ENCODE assay signal across 8 mouse cellular contexts in genomic region chr11:113683957-113684706, GRCm38 (mm10). TPM values are rescaled to one million over a fixed set of nuclear protein-coding genes. Genes with fewer than 3 reads are reported as not detected.
DNase-seq lines count a peak whose midpoint lies in the region; ATAC-seq and TF ChIP-seq lines count a peak whose summit lies in the region.

Gene Fam104a (minus strand): TSS chr11:113684155.
Gene D11Wsu47e (plus strand): TSS chr11:113684412.

- H3K9ac ChIP-seq in kidney, embryonic 15.5 days: peak within 1 kb of the TSS; percentile 94

- peaks cover 30% of the 10 kb centered on the region for H3K4me1 ChIP-seq in bone marrow macrophage, adult 2 months (ENCODE audit: control insufficient read depth, insufficient read depth, low read length)
- peaks cover 5% of the 10 kb centered on the region; the same call in 1 of the 2 replicates for H3K4me1 ChIP-seq in embryonic fibroblast, embryonic 13.5 days (ENCODE audit: control insufficient read depth, insufficient read depth, low read length)
- H3K4me1 ChIP-seq in heart, embryonic 10.5 days: peaks cover 40% of the 10 kb centered on the region
- H3K4me1 ChIP-seq in kidney, embryonic 15.5 days: peaks cover 41% of the 10 kb centered on the region

- peak within 1 kb of the TSS; percentile 84 for H3K4me2 ChIP-seq in kidney, embryonic 15.5 days

- H3K9me3 ChIP-seq in heart, embryonic 10.5 days: no peaks in the 10 kb centered on the region
- no peaks in the 10 kb centered on the region for H3K9me3 ChIP-seq in kidney, embryonic 15.5 days (replicated peaks)

- 0 out of 2 replicates have a peak, but pooled peaks have one; percentile 56 for TF ChIP-seq POLR2A in bone marrow macrophage, adult 2 months (IDR thresholded peaks at IDR 0.05; ENCODE audit: borderline replicate concordance, low read depth, low read length)
- TF ChIP-seq POLR2A in embryonic fibroblast, embryonic 13.5 days (IDR thresholded peaks at IDR 0.05; ENCODE audit: low read depth, low read length): peak; percentile 70

- TF ChIP-seq CTCF in bone marrow macrophage, adult 2 months (IDR thresholded peaks at IDR 0.05; ENCODE audit: low read depth, low read length): no peak
- no peak for TF ChIP-seq CTCF in embryonic fibroblast, embryonic 13.5 days (IDR thresholded peaks at IDR 0.05; ENCODE audit: borderline replicate concordance, insufficient read depth, low read length)

- WGBS in heart, embryonic 10.5 days: under 1% methylated on average over 72 of the region's 73 CpGs
- under 1% methylated on average over 73 of the region's 73 CpGs for WGBS in kidney, embryonic 15.5 days

- H3K27me3 ChIP-seq in heart, embryonic 10.5 days (ENCODE audit: insufficient read depth, poor library complexity, severe bottlenecking): no peaks in the 10 kb centered on the region
- no peaks in the 10 kb centered on the region for H3K27me3 ChIP-seq in kidney, embryonic 15.5 days

- peak; percentile 96 for ATAC-seq in kidney, embryonic 15.5 days (replicated peaks; ENCODE audit: low FRiP score)
- ATAC-seq in monocyte, adult 5-6 weeks (replicated peaks; ENCODE audit: insufficient number of reproducible peaks, low FRiP score, low TSS enrichment, poor library complexity, severe bottlenecking): peak; percentile 83

- peak within 1 kb of the TSS; percentile 77 for H3K27ac ChIP-seq in bone marrow macrophage, adult 2 months (ENCODE audit: insufficient read depth, low read depth, low read length)
- peak within 1 kb of the TSS; percentile 88 for H3K27ac ChIP-seq in embryonic fibroblast, embryonic 13.5 days (ENCODE audit: insufficient read depth, low read length)
- H3K27ac ChIP-seq in heart, embryonic 10.5 days: peak within 1 kb of the TSS; percentile 98
- H3K27ac ChIP-seq in kidney, embryonic 15.5 days: peak within 1 kb of the TSS; percentile 98

- peak; percentile 98 for DNase-seq in A20 (ENCODE audit: low read depth, low spot score)
- peak; percentile 97 for DNase-seq in heart, embryonic 10.5 days (ENCODE audit: low spot score)
- peak; percentile 95 for DNase-seq in liver
- DNase-seq in spleen, postnatal 4 days (ENCODE audit: low spot score in 2 of 2): peak; percentile 94 to 97

- peaks cover 17% of the 10 kb centered on the region for H3K36me3 ChIP-seq in heart, embryonic 10.5 days
- H3K36me3 ChIP-seq in kidney, embryonic 15.5 days: peaks cover 23% of the 10 kb centered on the region

- peak within 1 kb of the TSS; percentile 97 for H3K4me3 ChIP-seq in bone marrow macrophage, adult 2 months (ENCODE audit: insufficient read depth, low read length)
- H3K4me3 ChIP-seq in embryonic fibroblast, embryonic 13.5 days (ENCODE audit: insufficient read depth, low read length): peak within 1 kb of the TSS; percentile 72
- peak within 1 kb of the TSS; percentile 97 for H3K4me3 ChIP-seq in heart, embryonic 10.5 days
- peak within 1 kb of the TSS; percentile 96 for H3K4me3 ChIP-seq in kidney, embryonic 15.5 days (replicated peaks)

RNA-seq across cellular contexts. Expression of gene Fam104a, which starts in this region (rescaled TPM):
- 24.3 and 24.7 TPM in 2 replicates for polyA plus RNA-seq in bone marrow macrophage, adult 2 months (2012; ENCODE audit: insufficient read depth, insufficient read length, missing spikeins)
- polyA plus RNA-seq in embryonic fibroblast, embryonic 13.5 days (2011; ENCODE audit: insufficient read length, low read depth, missing spikeins): 26.0 and 28.2 TPM in 2 replicates
- polyA plus RNA-seq in heart, embryonic 10.5 days (2016; fragmentation: Nextera tagmentation; extraction: Ambion mirVana): 56.2 and 60.7 TPM in 2 replicates
- 44.4 and 45.3 TPM in 2 replicates for polyA plus RNA-seq in kidney, embryonic 15.5 days (2015; fragmentation: Nextera tagmentation; extraction: Ambion mirVana)
- total RNA-seq in monocyte, adult 5-6 weeks (2017): 17.2 to 28.1 TPM (median 27.7 TPM) in 3 replicates

RNA-seq across cellular contexts. Expression of gene D11Wsu47e, which starts in this region (rescaled TPM):
- polyA plus RNA-seq in bone marrow macrophage, adult 2 months (2012; ENCODE audit: insufficient read depth, insufficient read length, missing spikeins): 8.2 and 11.4 TPM in 2 replicates
- 14.0 and 14.9 TPM in 2 replicates for polyA plus RNA-seq in embryonic fibroblast, embryonic 13.5 days (2011; ENCODE audit: insufficient read length, low read depth, missing spikeins)
- 21.8 and 26.3 TPM in 2 replicates for polyA plus RNA-seq in heart, embryonic 10.5 days (2016; fragmentation: Nextera tagmentation; extraction: Ambion mirVana)
- 21.3 and 22.0 TPM in 2 replicates for polyA plus RNA-seq in kidney, embryonic 15.5 days (2015; fragmentation: Nextera tagmentation; extraction: Ambion mirVana)
- 5.9 to 15.9 TPM (median 13.4 TPM) in 3 replicates for total RNA-seq in monocyte, adult 5-6 weeks (2017)

Comparison
In these comparisons a context has a peak if more than half of its experiments do, and no peak if none do; other contexts are left out.
1. Peak in every context shown above with its lines: DNase-seq, ATAC-seq, H3K4me3 ChIP-seq and H3K27ac ChIP-seq.